Mouse (Mus musculus) MEL (cell line): ENCODE measurements around the gene Lgr6. TPM values are rescaled to one million over a fixed set of nuclear protein-coding genes. Genes with fewer than 3 reads are reported as not detected.
A peak's percentile ranks its signal among the peaks of the same experiment; 100 is the strongest.

Experiments
- DNase-seq: peaks from one replicate; pipeline ENCODE4 v3.0.0; 2011; ENCODE audit warnings: low read depth, low spot score
- H3K27ac ChIP-seq: 2 replicates; pipeline ENCODE4 v1.5.1; 2012; ENCODE audit warnings: low read depth, mild to moderate bottlenecking, control low read depth, low read length, moderate library complexity; ENCODE audit not compliant: control insufficient read depth
- H3K27me3 ChIP-seq, 2 experiments: fragments of 150-350 bp in 1 of 2; sonication (generic) in 1 of 2; 2 replicates each; pipeline ENCODE4 v1.6.1; 2012; ENCODE audit warnings: low read length in 2 of 2, mild to moderate bottlenecking in 2 of 2, improper control_type of control experiment in 1 of 2, moderate library complexity in 1 of 2; ENCODE audit not compliant: insufficient read depth in 2 of 2, control insufficient read depth in 1 of 2
- H3K36me3 ChIP-seq, 2 experiments: 2 replicates each; pipeline ENCODE4 v1.6.1; 2012 to 2014; ENCODE audit warnings: low read length in 2 of 2, improper control_type of control experiment in 1 of 2, inconsistent platforms in 1 of 2, mild to moderate bottlenecking in 1 of 2; ENCODE audit not compliant: insufficient read depth in 2 of 2, control insufficient read depth in 1 of 2
- H3K4me1 ChIP-seq, 2 experiments: fragments of 150-350 bp in 1 of 2; sonication (generic) in 1 of 2; 2 replicates each; pipeline ENCODE4 v1.6.1; 2012; ENCODE audit warnings: low read length in 2 of 2, improper control_type of control experiment in 1 of 2, mild to moderate bottlenecking in 1 of 2; ENCODE audit not compliant: insufficient read depth in 2 of 2, control insufficient read depth in 1 of 2
- H3K4me3 ChIP-seq, 2 experiments: fragments of 150-350 bp in 1 of 2; sonication (generic) in 1 of 2; 2 replicates each; pipeline ENCODE4 v1.5.1; 2012; ENCODE audit warnings: low read depth in 2 of 2, low read length in 2 of 2, mild to moderate bottlenecking in 2 of 2, moderate library complexity in 2 of 2, control low read depth in 1 of 2, improper control_type of control experiment in 1 of 2; ENCODE audit not compliant: control insufficient read depth in 1 of 2, insufficient read depth in 1 of 2
- H3K79me2 ChIP-seq: 2 replicates; pipeline ENCODE4 v1.6.1; 2012; ENCODE audit warnings: mild to moderate bottlenecking, low read length, moderate library complexity; ENCODE audit not compliant: control insufficient read depth, poor library complexity, insufficient read depth
- H3K9ac ChIP-seq: 2 replicates; pipeline ENCODE4 v1.6.1; 2012; ENCODE audit warnings: low read depth, mild to moderate bottlenecking, control low read depth, low read length, moderate library complexity; ENCODE audit not compliant: control insufficient read depth, poor library complexity, severe bottlenecking
- H3K9me3 ChIP-seq: fragments of 150-350 bp; sonication (generic); replicated peaks from 2 replicates; pipeline ENCODE4 v1.6.1; 2012; ENCODE audit warnings: mild to moderate bottlenecking, low read length, improper control_type of control experiment, moderate library complexity; ENCODE audit not compliant: insufficient read depth
- BHLHE40 ChIP-seq: IDR thresholded peaks from 2 replicates; pipeline ENCODE4 v1.6.1; 2012; ENCODE audit warnings: low read depth, mild to moderate bottlenecking, inconsistent platforms, low read length, improper control_type of control experiment, borderline replicate concordance
- CHD1 ChIP-seq: IDR thresholded peaks from 2 replicates; pipeline ENCODE4 v1.6.1; 2012; ENCODE audit warnings: low read depth, mild to moderate bottlenecking, inconsistent platforms, low read length, improper control_type of control experiment
- CHD2 ChIP-seq: IDR thresholded peaks from 2 replicates; pipeline ENCODE4 v1.6.1; 2011; ENCODE audit warnings: low read length, improper control_type of control experiment
- CTCF ChIP-seq, 3 experiments: IDR thresholded peaks in 2 of 3; conservative IDR thresholded peaks in 1 of 3; 2 replicates each; pipeline ENCODE4 v1.5.1; 2011 to 2012; ENCODE audit warnings: low read length in 3 of 3, low read depth in 2 of 3, mild to moderate bottlenecking in 2 of 3, improper control_type of control experiment in 1 of 3, inconsistent platforms in 1 of 3, mixed read lengths in 1 of 3, moderate library complexity in 1 of 3; ENCODE audit not compliant: control insufficient read depth in 1 of 3, insufficient read depth in 1 of 3, poor library complexity in 1 of 3, severe bottlenecking in 1 of 3
- E2F4 ChIP-seq: IDR thresholded peaks from 2 replicates; pipeline ENCODE4 v1.6.1; 2011; ENCODE audit warnings: low read depth, low read length, improper control_type of control experiment, borderline replicate concordance
- ELF1 ChIP-seq: IDR thresholded peaks from 2 replicates; pipeline ENCODE4 v1.6.1; 2014; ENCODE audit warnings: low read depth, mild to moderate bottlenecking, inconsistent platforms, low read length, improper control_type of control experiment, moderate library complexity
- EP300 ChIP-seq, 2 experiments: IDR thresholded peaks; 2 replicates each; pipeline ENCODE4 v1.6.1; 2011; ENCODE audit warnings: improper control_type of control experiment in 2 of 2, low read length in 2 of 2, low read depth in 1 of 2, mild to moderate bottlenecking in 1 of 2
- ETS1 ChIP-seq: IDR thresholded peaks from 2 replicates; pipeline ENCODE4 v1.6.1; 2012; ENCODE audit warnings: low read depth, mild to moderate bottlenecking, inconsistent platforms, low read length, improper control_type of control experiment, moderate library complexity
- GABPA ChIP-seq: IDR thresholded peaks from 2 replicates; pipeline ENCODE4 v1.6.1; 2012; ENCODE audit warnings: low read depth, mild to moderate bottlenecking, inconsistent platforms, low read length, improper control_type of control experiment, moderate library complexity
- GATA1 ChIP-seq: IDR thresholded peaks from 2 replicates; pipeline ENCODE4 v1.6.1; 2011; ENCODE audit warnings: low read depth, low read length, improper control_type of control experiment
- HCFC1 ChIP-seq: IDR thresholded peaks from 2 replicates; pipeline ENCODE4 v1.6.1; 2012; ENCODE audit warnings: low read depth, mild to moderate bottlenecking, inconsistent platforms, low read length, improper control_type of control experiment, moderate library complexity
- JUND ChIP-seq: IDR thresholded peaks from 2 replicates; pipeline ENCODE4 v1.6.1; 2011; ENCODE audit warnings: low read depth, mild to moderate bottlenecking, improper control_type of control experiment, low read length
- KAT2A ChIP-seq: conservative IDR thresholded peaks from 2 replicates; pipeline ENCODE4 v1.6.1; 2012; ENCODE audit warnings: low read depth, low read length, improper control_type of control experiment, inconsistent platforms
- MAFK ChIP-seq: IDR thresholded peaks from 2 replicates; pipeline ENCODE4 v1.6.1; 2011; ENCODE audit warnings: low read depth, mild to moderate bottlenecking, low read length, improper control_type of control experiment, borderline replicate concordance
- MAZ ChIP-seq: IDR thresholded peaks from 2 replicates; pipeline ENCODE4 v1.6.1; 2012; ENCODE audit warnings: low read depth, mild to moderate bottlenecking, inconsistent platforms, low read length, improper control_type of control experiment
- MEF2A ChIP-seq: IDR thresholded peaks from 2 replicates; pipeline ENCODE4 v1.6.1; 2014; ENCODE audit warnings: low read depth, mild to moderate bottlenecking, inconsistent platforms, low read length, improper control_type of control experiment; ENCODE audit not compliant: poor library complexity, insufficient replicate concordance, severe bottlenecking; ENCODE audit errors: extremely low read depth
- MXI1 ChIP-seq: IDR thresholded peaks from 2 replicates; pipeline ENCODE4 v1.6.1; 2011; ENCODE audit warnings: mild to moderate bottlenecking, low read depth, low read length, improper control_type of control experiment
- MYB ChIP-seq: IDR thresholded peaks from 2 replicates; pipeline ENCODE4 v1.6.1; 2011; ENCODE audit warnings: mild to moderate bottlenecking, low read depth, low read length, improper control_type of control experiment
- MYC ChIP-seq: IDR thresholded peaks from 2 replicates; pipeline ENCODE4 v1.6.1; 2011; ENCODE audit warnings: low read depth, mild to moderate bottlenecking, low read length, improper control_type of control experiment, moderate library complexity
- NELFE ChIP-seq: IDR thresholded peaks from 2 replicates; pipeline ENCODE4 v1.6.1; 2011; ENCODE audit warnings: low read depth, low read length, improper control_type of control experiment
- NRF1 ChIP-seq: IDR thresholded peaks from 2 replicates; pipeline ENCODE4 v1.6.1; 2014; ENCODE audit warnings: low read depth, mild to moderate bottlenecking, inconsistent platforms, low read length, improper control_type of control experiment, moderate library complexity; ENCODE audit not compliant: poor library complexity, insufficient read depth, severe bottlenecking
- POLR2A ChIP-seq, 2 experiments: IDR thresholded peaks; 2 replicates each; pipeline ENCODE4 v1.6.1; 2011 to 2012; ENCODE audit warnings: low read length in 2 of 2, mild to moderate bottlenecking in 2 of 2, control low read depth in 1 of 2, improper control_type of control experiment in 1 of 2, low read depth in 1 of 2, moderate library complexity in 1 of 2; ENCODE audit not compliant: control insufficient read depth in 1 of 2, insufficient read depth in 1 of 2, poor library complexity in 1 of 2
- POLR2AphosphoS2 ChIP-seq: IDR thresholded peaks from 2 replicates; pipeline ENCODE4 v1.6.1; 2011; ENCODE audit warnings: low read length, improper control_type of control experiment
- POLR2AphosphoS5 ChIP-seq: IDR thresholded peaks from 2 replicates; pipeline ENCODE4 v1.6.1; 2012; ENCODE audit warnings: low read depth, borderline replicate concordance, mild to moderate bottlenecking, inconsistent platforms, low read length, moderate library complexity, mixed read lengths
- RAD21 ChIP-seq: IDR thresholded peaks from 2 replicates; pipeline ENCODE4 v1.6.1; 2011; ENCODE audit warnings: mild to moderate bottlenecking, low read depth, low read length, improper control_type of control experiment
- RCOR1 ChIP-seq: IDR thresholded peaks from 2 replicates; pipeline ENCODE4 v1.6.1; 2012; ENCODE audit warnings: low read depth, mild to moderate bottlenecking, inconsistent platforms, low read length, improper control_type of control experiment
- SIN3A ChIP-seq: IDR thresholded peaks from 2 replicates; pipeline ENCODE4 v1.6.1; 2012; ENCODE audit warnings: low read length, improper control_type of control experiment, inconsistent platforms
- SMC3 ChIP-seq: IDR thresholded peaks from 2 replicates; pipeline ENCODE4 v1.6.1; 2011; ENCODE audit warnings: low read depth, low read length, improper control_type of control experiment
- TAL1 ChIP-seq: IDR thresholded peaks from 2 replicates; pipeline ENCODE4 v1.6.1; 2012; ENCODE audit warnings: mild to moderate bottlenecking, inconsistent platforms, low read length, moderate library complexity, mixed read lengths
- TCF12 ChIP-seq: IDR thresholded peaks from 2 replicates; pipeline ENCODE4 v1.6.1; 2014; ENCODE audit warnings: low read depth, mild to moderate bottlenecking, inconsistent platforms, low read length, improper control_type of control experiment, moderate library complexity
- UBTF ChIP-seq: IDR thresholded peaks from 2 replicates; pipeline ENCODE4 v1.6.1; 2012; ENCODE audit warnings: low read depth, mild to moderate bottlenecking, inconsistent platforms, low read length, improper control_type of control experiment, moderate library complexity, borderline replicate concordance; ENCODE audit not compliant: insufficient read depth
- USF2 ChIP-seq, 2 experiments: IDR thresholded peaks; 2 replicates each; pipeline ENCODE4 v1.6.1; 2011 to 2012; ENCODE audit warnings: improper control_type of control experiment in 2 of 2, low read length in 2 of 2, borderline replicate concordance in 1 of 2, inconsistent platforms in 1 of 2, low read depth in 1 of 2, mild to moderate bottlenecking in 1 of 2; ENCODE audit not compliant: insufficient read depth in 1 of 2
- ZC3H11A ChIP-seq: IDR thresholded peaks from 2 replicates; pipeline ENCODE4 v1.6.1; 2012; ENCODE audit warnings: low read depth, mild to moderate bottlenecking, inconsistent platforms, low read length, improper control_type of control experiment
- ZKSCAN1 ChIP-seq: IDR thresholded peaks from 2 replicates; pipeline ENCODE4 v1.6.1; 2012; ENCODE audit warnings: low read depth, mild to moderate bottlenecking, inconsistent platforms, low read length, improper control_type of control experiment, moderate library complexity
- ZMIZ1 ChIP-seq: IDR thresholded peaks from 2 replicates; pipeline ENCODE4 v1.6.1; 2012; ENCODE audit warnings: low read depth, mild to moderate bottlenecking, inconsistent platforms, low read length, improper control_type of control experiment, moderate library complexity
- ZNF384 ChIP-seq: IDR thresholded peaks from 2 replicates; pipeline ENCODE4 v1.6.1; 2012; ENCODE audit warnings: low read depth, mild to moderate bottlenecking, inconsistent platforms, low read length, improper control_type of control experiment
- polyA plus RNA-seq, 2 experiments: library from polyadenylated mRNA; stranded (reverse) in 1 of 2; unstranded in 1 of 2; fragments of >175 nt in 1 of 2; fragments of >200 nt in 1 of 2; gene quantifications; 2 replicates each; pipeline versions ENCODE4 v1.2.1 to v1.2.4; 2012; ENCODE audit warnings: low replicate concordance in 2 of 2, low read depth in 1 of 2; ENCODE audit not compliant: insufficient read length in 2 of 2, insufficient read depth in 1 of 2, missing spikeins in 1 of 2
- total RNA-seq: library from RNA; depleted of rRNA; stranded (reverse); fragments of 300-350 nt; gene quantifications from 2 replicates; pipeline ENCODE4 v1.2.3, GENCODE M21; 2012

The Lgr6 gene
- total and polyA plus RNA-seq, 3 experiments: 0.04 to 0.10 TPM; not detected in 1

GRCm38 (mm10) chr1:135135111-135135787 lies 30.2 kb upstream of the Lgr6 start:
- H3K9ac ChIP-seq: peak overlapping the region; percentile 97
- peak; percentile 76 for DNase-seq
- H3K36me3 ChIP-seq: peaks cover 11 to 46% of the 10 kb centered on the region in 2 experiments
- peak overlapping the region; percentile 99 for H3K27ac ChIP-seq
- peaks cover 8 to 35% of the 10 kb centered on the region in 2 experiments for H3K4me1 ChIP-seq
- H3K4me3 ChIP-seq: peak overlapping the region; percentile 6 to 86; a peak in 3 of 4 replicates
- H3K79me2 ChIP-seq: peaks cover 49% of the 10 kb centered on the region
- no peaks in the 10 kb centered on the region for H3K9me3 ChIP-seq
- H3K27me3 ChIP-seq: no peaks in the 10 kb centered on the region
- TF ChIP-seq MAZ: no peak
- peak; percentile 17; the same call in 1 of the 2 replicates for TF ChIP-seq ETS1
- TF ChIP-seq HCFC1: no peak
- TF ChIP-seq JUND: no peak
- no peak for TF ChIP-seq GATA1
- no peak for TF ChIP-seq MEF2A
- TF ChIP-seq POLR2AphosphoS2: no peak
- TF ChIP-seq KAT2A: no peak
- peak; percentile 43; the same call in 1 of the 2 replicates for TF ChIP-seq TCF12
- no peak for TF ChIP-seq MAFK
- TF ChIP-seq CHD1: no peak
- TF ChIP-seq MYC: 0 out of 2 replicates have a peak, but pooled peaks have one; percentile 47
- TF ChIP-seq POLR2AphosphoS5: no peak
- TF ChIP-seq CHD2: no peak
- TF ChIP-seq ELF1: no peak
- no peak for TF ChIP-seq GABPA
- TF ChIP-seq MYB: no peak
- no peak for TF ChIP-seq NRF1
- no peak for TF ChIP-seq SMC3
- TF ChIP-seq EP300 (IDR thresholded peaks at IDR 0.05; ENCODE audit: low read depth in 1 of 2, low read length in 2 of 2): peak; percentile 58 to 61; a peak in 3 of 4 replicates
- TF ChIP-seq UBTF: no peak
- TF ChIP-seq ZNF384: peak; percentile 57; the same call in 1 of the 2 replicates
- TF ChIP-seq BHLHE40: no peak
- no peak for TF ChIP-seq TAL1
- no peak for TF ChIP-seq NELFE
- no peak for TF ChIP-seq ZC3H11A
- TF ChIP-seq CTCF (IDR thresholded peaks at IDR 0.05 in 2 of 3, conservative IDR thresholded peaks at IDR 0.05 in 1 of 3; ENCODE audit: control insufficient read depth in 1 of 3, insufficient read depth in 1 of 3, low read depth in 2 of 3, low read length in 3 of 3, poor library complexity in 1 of 3, severe bottlenecking in 1 of 3): no peak
- peak; percentile 50 for TF ChIP-seq MXI1
- peak; percentile 39 for TF ChIP-seq SIN3A
- TF ChIP-seq POLR2A (IDR thresholded peaks at IDR 0.05; ENCODE audit: control insufficient read depth in 1 of 2, insufficient read depth in 1 of 2, low read depth in 1 of 2, low read length in 2 of 2, poor library complexity in 1 of 2): no peak; a peak in 1 of 4 replicates
- TF ChIP-seq E2F4: no peak; the same call in 1 of the 2 replicates
- no peak for TF ChIP-seq ZKSCAN1
- no peak for TF ChIP-seq RAD21
- no peak for TF ChIP-seq ZMIZ1
- TF ChIP-seq USF2 (IDR thresholded peaks at IDR 0.05; ENCODE audit: borderline replicate concordance in 1 of 2, insufficient read depth in 1 of 2, low read depth in 1 of 2, low read length in 2 of 2): no peak
- TF ChIP-seq RCOR1: peak; percentile 57; the same call in 1 of the 2 replicates
